Mouse (Mus musculus) myocyte (in vitro differentiated cells): ENCODE data around the gene Vasn. TPM values are rescaled to one million over a fixed set of nuclear protein-coding genes. Genes with fewer than 3 reads are reported as not detected.

Experiments
- H3K27me3 ChIP-seq: one replicate; pipeline ENCODE4 v1.6.1; 2011; ENCODE audit not compliant: control insufficient read depth, insufficient read depth, insufficient read length
- H3K36me3 ChIP-seq: one replicate; pipeline ENCODE4 v1.6.1; 2011; ENCODE audit not compliant: control insufficient read depth, insufficient read depth
- H3K4me2 ChIP-seq: one replicate; pipeline ENCODE4 v1.6.1; 2011; ENCODE audit warnings: low read depth, control low read depth
- H3K4me3 ChIP-seq: one replicate; pipeline ENCODE4 v1.5.1; 2011; ENCODE audit warnings: mild to moderate bottlenecking, control low read depth, moderate library complexity
- H3K79me2 ChIP-seq: one replicate; pipeline ENCODE4 v1.6.1; 2011; ENCODE audit not compliant: control insufficient read depth, insufficient read depth
- H3ac ChIP-seq: one replicate; pipeline ENCODE4 v1.6.1; 2011; ENCODE audit not compliant: control insufficient read depth, insufficient read length
- CEBPB ChIP-seq: IDR thresholded peaks from 2 replicates; pipeline ENCODE4 v1.6.1; 2011; ENCODE audit warnings: mild to moderate bottlenecking, moderate library complexity; ENCODE audit not compliant: poor library complexity, insufficient read depth, severe bottlenecking
- E2F4 ChIP-seq: IDR thresholded peaks from one replicate; pipeline ENCODE4 v1.6.1; 2011; ENCODE audit warnings: mild to moderate bottlenecking, control low read depth, moderate library complexity; ENCODE audit not compliant: insufficient read depth
- MAX ChIP-seq: IDR thresholded peaks from one replicate; pipeline ENCODE4 v1.6.1; 2011; ENCODE audit warnings: low read depth, mild to moderate bottlenecking, control low read depth
- MYOD1 ChIP-seq, 3 experiments: IDR thresholded peaks; one replicate each; pipeline ENCODE4 v1.6.1; 2011; ENCODE audit warnings: control low read depth in 2 of 3, low read depth in 2 of 3, mild to moderate bottlenecking in 2 of 3, moderate library complexity in 1 of 3; ENCODE audit not compliant: insufficient read length in 2 of 3, control insufficient read depth in 1 of 3
- MYOG ChIP-seq, 3 experiments: IDR thresholded peaks; one replicate each; pipeline ENCODE4 v1.6.1; 2011; ENCODE audit warnings: control low read depth in 2 of 3, low read depth in 2 of 3, mild to moderate bottlenecking in 2 of 3; ENCODE audit not compliant: insufficient read length in 2 of 3, control insufficient read depth in 1 of 3, insufficient read depth in 1 of 3
- POLR2A ChIP-seq: IDR thresholded peaks from one replicate; pipeline ENCODE4 v1.6.1; 2011; ENCODE audit warnings: low read depth, mild to moderate bottlenecking, control low read depth, moderate library complexity; ENCODE audit not compliant: insufficient read length
- POLR2AphosphoS2 ChIP-seq: IDR thresholded peaks from one replicate; pipeline ENCODE4 v1.6.1; 2011; ENCODE audit warnings: low read depth, control low read depth; ENCODE audit not compliant: insufficient read length
- REST ChIP-seq: IDR thresholded peaks from one replicate; pipeline ENCODE4 v1.6.1; 2011; ENCODE audit warnings: mild to moderate bottlenecking, control low read depth, moderate library complexity; ENCODE audit not compliant: insufficient read depth, insufficient read length
- SRF ChIP-seq: IDR thresholded peaks from one replicate; pipeline ENCODE4 v1.6.1; 2011; ENCODE audit warnings: low read depth; ENCODE audit not compliant: control insufficient read depth, insufficient read length
- TCF12 ChIP-seq: IDR thresholded peaks from one replicate; pipeline ENCODE4 v1.6.1; 2011; ENCODE audit warnings: mild to moderate bottlenecking, control low read depth; ENCODE audit not compliant: poor library complexity, insufficient read depth, severe bottlenecking
- TCF3 ChIP-seq: IDR thresholded peaks from one replicate; pipeline ENCODE4 v1.6.1; 2011; ENCODE audit warnings: low read depth, control low read depth; ENCODE audit not compliant: insufficient read length
- USF1 ChIP-seq: IDR thresholded peaks from one replicate; pipeline ENCODE4 v1.6.1; 2011; ENCODE audit warnings: low read depth, mild to moderate bottlenecking, control low read depth, moderate library complexity
- polyA plus RNA-seq: library from polyadenylated mRNA; unstranded; fragments of >200 nt; fragmentation: generic; extraction: Trizol; gene quantifications from one replicate; pipeline ENCODE4 v1.2.1, GENCODE M21; 2012; ENCODE audit warnings: missing spikeins

Gene Vasn
- polyA plus RNA-seq, 1 experiment = 34.7 TPM

DNA sequence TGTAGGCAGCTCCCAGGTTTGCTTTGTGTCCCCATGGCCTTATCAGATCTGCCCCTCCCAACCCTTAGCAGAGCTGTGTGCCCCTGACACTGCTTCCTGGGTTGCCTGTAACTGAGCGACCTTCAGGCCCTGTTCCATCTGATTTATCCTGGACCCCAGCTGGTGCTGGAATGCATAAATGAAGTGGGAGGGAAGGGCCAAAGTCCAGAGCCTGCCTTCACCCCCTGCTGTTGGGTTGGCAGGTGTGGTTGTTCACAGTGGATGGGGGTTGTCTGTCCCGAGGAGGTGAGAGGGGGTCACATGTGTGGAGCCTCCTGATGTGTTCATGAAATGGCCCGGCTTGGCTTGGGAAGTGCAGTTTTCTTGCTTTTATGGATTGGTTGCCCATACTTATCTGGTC is 37.6 kb upstream of the Vasn start:
- TF ChIP-seq MYOG (IDR thresholded peaks at IDR 0.05; ENCODE audit: control insufficient read depth in 1 of 3, insufficient read depth in 1 of 3, insufficient read length in 2 of 3, low read depth in 2 of 3) (peak in 1 of 3 experiments; percentile 10), MAX (no peak)
- H3K79me2 ChIP-seq = peaks cover 99% of the 10 kb centered on the region
- no peaks in the 10 kb centered on the region for H3K36me3 ChIP-seq
- no peak overlapping the region for H3ac ChIP-seq
- no peaks in the 10 kb centered on the region for H3K27me3 ChIP-seq
- no peak overlapping the region for H3K4me2 ChIP-seq
- no peak overlapping the region for H3K4me3 ChIP-seq

DNA sequence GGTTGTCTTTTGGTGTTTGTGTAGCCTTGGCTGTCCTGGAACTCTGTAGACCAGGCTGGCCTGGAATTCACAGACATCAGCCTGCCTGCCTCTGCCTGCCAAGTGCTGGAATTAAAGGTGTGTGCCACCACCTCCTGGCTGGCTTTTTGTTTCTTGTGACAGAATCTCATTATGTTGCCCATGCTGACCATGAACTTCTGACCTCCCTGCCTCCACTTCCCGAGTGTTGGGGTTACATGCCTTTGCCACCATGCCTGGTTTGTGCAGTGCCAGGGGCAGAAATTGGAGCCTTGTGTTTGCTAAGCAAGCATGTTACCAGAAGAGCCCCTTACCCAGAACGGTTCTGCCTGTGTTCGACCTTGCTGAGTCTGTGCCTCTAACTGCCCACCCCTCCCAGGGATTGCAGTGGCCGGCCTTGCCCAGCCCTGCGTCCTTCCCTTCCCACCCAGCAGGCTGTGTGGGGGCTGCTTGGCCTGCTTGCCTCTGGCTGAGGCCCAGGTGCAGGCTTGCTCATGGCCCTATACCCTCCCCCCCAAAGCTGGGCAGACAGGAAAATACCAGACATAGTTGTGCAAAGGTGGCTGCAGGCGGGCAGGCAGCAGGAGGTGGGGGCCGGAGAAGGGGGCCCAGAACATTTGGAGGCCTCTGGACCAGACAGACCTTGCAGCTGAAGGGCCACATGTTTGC is 36.8 kb upstream of the Vasn start:
- Histone ChIP-seq H3K27me3 (no peaks in the 10 kb centered on the region), H3K4me3 (no peak overlapping the region), H3K36me3 (no peaks in the 10 kb centered on the region), H3ac (no peak overlapping the region), H3K79me2 (peaks cover 99% of the 10 kb centered on the region), H3K4me2 (peak overlapping the region; percentile 30)
- TF ChIP-seq SRF (no peak), MYOG (IDR thresholded peaks at IDR 0.05; ENCODE audit: control insufficient read depth in 1 of 3, insufficient read depth in 1 of 3, insufficient read length in 2 of 3, low read depth in 2 of 3) (no peak), USF1 (no peak), CEBPB (no peak), POLR2A (no peak), MYOD1 (IDR thresholded peaks at IDR 0.05; ENCODE audit: control insufficient read depth in 1 of 3, insufficient read length in 2 of 3, low read depth in 2 of 3) (peak in 1 of 3 experiments; percentile 27), TCF12 (no peak)

DNA sequence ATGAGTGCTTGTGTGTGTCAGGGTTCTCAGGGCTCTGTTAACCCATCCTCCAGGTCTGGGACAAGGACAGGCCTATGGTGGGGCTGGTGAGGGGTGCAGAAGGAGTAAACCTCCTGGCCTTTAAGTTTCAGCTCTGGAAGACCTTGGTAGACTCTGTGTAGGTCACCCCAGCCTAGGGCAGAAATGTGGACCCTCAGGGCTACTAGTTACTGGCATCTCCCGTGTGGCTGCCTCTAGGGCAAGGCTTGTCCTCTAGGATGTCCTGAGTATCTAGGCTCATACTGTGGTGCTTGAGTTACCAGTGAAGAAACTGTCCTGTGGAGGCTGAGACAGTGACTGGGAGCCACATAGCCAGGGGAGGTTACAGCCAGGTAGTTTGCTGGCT is 36.3 kb upstream of the Vasn start:
- H3ac ChIP-seq = no peak overlapping the region
- TF ChIP-seq MYOD1 (IDR thresholded peaks at IDR 0.05; ENCODE audit: control insufficient read depth in 1 of 3, insufficient read length in 2 of 3, low read depth in 2 of 3) = no peak
- no peak for TF ChIP-seq POLR2A
- TF ChIP-seq TCF3 = no peak
- H3K4me2 ChIP-seq = no peak overlapping the region
- H3K79me2 ChIP-seq = peaks cover 97% of the 10 kb centered on the region
- H3K27me3 ChIP-seq = no peaks in the 10 kb centered on the region
- H3K36me3 ChIP-seq = no peaks in the 10 kb centered on the region
- H3K4me3 ChIP-seq = no peak overlapping the region

DNA sequence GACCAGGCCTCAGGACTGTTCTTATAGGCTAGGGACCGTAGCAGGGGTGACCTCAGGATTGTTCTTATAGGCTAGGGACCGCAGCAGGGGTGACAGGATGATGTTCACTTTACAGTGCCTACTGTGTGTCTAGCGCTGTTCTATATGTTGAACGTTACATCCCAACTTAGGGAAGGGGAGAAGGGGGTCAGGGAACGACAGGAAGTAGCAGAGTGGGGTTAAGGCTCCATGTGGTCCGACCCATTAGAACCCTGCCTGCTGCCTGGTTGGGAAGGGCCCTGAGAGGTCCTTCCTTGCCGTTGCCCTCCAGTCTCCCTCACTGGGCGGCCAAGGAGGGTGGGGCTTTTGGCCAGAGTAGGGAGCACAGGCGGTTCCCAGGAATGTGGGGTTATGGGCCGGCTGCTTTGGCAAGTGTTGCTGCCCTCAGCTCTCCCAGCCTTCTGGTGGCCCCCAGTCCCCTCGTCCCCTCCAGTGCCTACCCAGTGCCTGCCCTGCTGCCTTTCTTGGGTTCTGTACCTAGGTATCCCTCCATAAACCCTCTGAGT is 35.4 kb upstream of the Vasn start:
- TF ChIP-seq TCF12 (no peak), MYOG (IDR thresholded peaks at IDR 0.05; ENCODE audit: control insufficient read depth in 1 of 3, insufficient read depth in 1 of 3, insufficient read length in 2 of 3, low read depth in 2 of 3) (no peak), CEBPB (no peak), E2F4 (no peak), REST (no peak), TCF3 (no peak), SRF (no peak), USF1 (no peak)
- H3K27me3 ChIP-seq = no peaks in the 10 kb centered on the region
- no peak overlapping the region for H3K4me3 ChIP-seq
- H3K79me2 ChIP-seq = peaks cover 94% of the 10 kb centered on the region
- H3K4me2 ChIP-seq = peak overlapping the region; percentile 30
- H3ac ChIP-seq = no peak overlapping the region
- peaks cover 5% of the 10 kb centered on the region for H3K36me3 ChIP-seq

DNA sequence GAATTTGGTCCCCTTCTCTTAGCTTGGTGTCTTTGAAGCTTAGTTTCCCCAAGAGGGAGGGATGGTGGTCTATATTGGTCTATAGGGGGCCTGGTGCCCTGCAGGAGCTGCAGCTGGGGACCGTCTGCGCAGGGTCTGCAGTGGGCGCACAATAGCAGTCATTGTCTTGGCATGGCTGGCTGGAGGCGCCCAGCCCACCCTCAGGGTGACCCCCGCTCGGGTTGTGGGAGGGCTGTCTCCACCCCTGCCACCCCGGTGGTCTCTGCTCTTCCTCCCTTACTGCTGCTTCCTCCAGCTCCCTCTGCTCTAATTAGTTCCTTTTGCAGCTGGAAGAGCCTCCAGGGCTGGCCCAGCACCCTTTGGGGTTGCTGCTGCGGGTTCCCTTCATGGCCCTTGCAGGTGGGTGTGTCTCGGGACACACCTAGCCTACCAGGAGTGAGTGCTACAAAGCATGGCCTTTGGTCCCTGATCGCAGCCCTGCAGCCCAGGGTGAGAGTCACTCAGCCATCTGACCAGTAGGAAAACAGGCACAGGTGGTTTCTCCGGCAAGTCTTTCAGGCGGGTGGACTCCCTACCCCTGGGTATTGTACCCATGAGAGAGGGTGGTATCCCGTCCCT is 34.1 kb upstream of the Vasn start:
- H3K4me2 ChIP-seq = no peak overlapping the region
- no peak for TF ChIP-seq POLR2A
- no peak for TF ChIP-seq REST
- TF ChIP-seq MAX = no peak
- no peak overlapping the region for H3ac ChIP-seq
- no peak overlapping the region for H3K4me3 ChIP-seq
- H3K36me3 ChIP-seq = peaks cover 13% of the 10 kb centered on the region
- peaks cover 81% of the 10 kb centered on the region for H3K79me2 ChIP-seq
- no peaks in the 10 kb centered on the region for H3K27me3 ChIP-seq

DNA sequence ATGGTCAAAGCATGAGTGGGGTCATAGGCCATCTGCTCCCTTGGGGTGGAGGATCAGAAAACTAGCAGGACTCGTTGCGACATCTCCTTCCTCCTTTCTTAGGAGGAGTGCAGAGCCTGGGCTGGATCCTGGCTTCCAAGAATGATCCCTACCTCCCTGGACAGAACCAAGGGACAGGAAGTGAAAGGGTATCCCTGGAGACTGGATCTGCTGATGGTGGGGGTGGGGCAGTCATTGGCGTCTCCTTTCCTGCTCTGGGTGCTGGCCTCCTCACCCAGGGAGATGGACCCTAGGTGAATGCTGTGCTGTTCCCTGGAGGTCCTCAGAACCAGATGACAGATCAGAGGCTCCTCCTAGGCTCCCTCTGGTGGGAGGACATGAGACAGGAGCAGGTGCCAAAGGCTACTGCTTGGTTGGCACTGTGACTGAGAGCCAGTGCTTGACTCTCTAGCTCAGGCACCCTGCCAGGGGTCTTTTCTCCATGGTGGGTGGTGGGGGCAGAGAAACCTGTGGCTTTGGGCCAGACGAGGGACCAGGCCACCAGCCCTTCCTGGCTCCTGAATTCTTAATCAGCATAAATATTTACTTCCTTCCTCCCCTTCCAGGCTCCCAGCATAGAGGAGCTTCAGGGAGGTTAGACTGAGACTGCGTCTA is 33.2 kb upstream of the Vasn start:
- TF ChIP-seq E2F4 (no peak), POLR2A (no peak), REST (no peak), POLR2AphosphoS2 (no peak), MYOD1 (IDR thresholded peaks at IDR 0.05; ENCODE audit: control insufficient read depth in 1 of 3, insufficient read length in 2 of 3, low read depth in 2 of 3) (peak in 2 of 3 experiments; percentile 29 to 65), MYOG (IDR thresholded peaks at IDR 0.05; ENCODE audit: control insufficient read depth in 1 of 3, insufficient read depth in 1 of 3, insufficient read length in 2 of 3, low read depth in 2 of 3) (peak in 1 of 3 experiments; percentile 62), USF1 (no peak), CEBPB (peak; percentile 44; the same call in 1 of the 2 replicates)
- H3K79me2 ChIP-seq = peaks cover 72% of the 10 kb centered on the region
- H3K4me3 ChIP-seq = no peak overlapping the region
- no peak overlapping the region for H3ac ChIP-seq
- no peak overlapping the region for H3K4me2 ChIP-seq
- H3K27me3 ChIP-seq = no peaks in the 10 kb centered on the region
- H3K36me3 ChIP-seq = peaks cover 14% of the 10 kb centered on the region
